Mouse (Mus musculus): Measurements from ENCODE around the gene Ndufs1. TPM values are rescaled to one million over a fixed set of nuclear protein-coding genes. Genes with fewer than 3 reads are reported as not detected.

The Ndufs1 gene
- total RNA-seq, 2 experiments from 2014 or later: 155 to 160 TPM

Small RNA genes within 50 kb of the gene (microRNA-seq; reads per million reads assigned to microRNA genes)
- 0 reads per million in 2 experiments for gene Gm24557
- gene Gm27512: 0 reads per million in 2 experiments

Other genes starting within 250 kb of the Ndufs1 start
- 10 to 100 TPM; 23.6 to 30.6 TPM for gene Ino80d, start 62.2 kb downstream of the Ndufs1 start, total RNA-seq (2021)
- 100 to 1,000 TPM; 331 to 395 TPM for gene Eef1b2, start within 50 bp of the Ndufs1 start, total RNA-seq (2021)
- under 1 TPM; 0.38 to 0.52 TPM for gene Gpr1, start 37.7 kb upstream of the Ndufs1 start, total RNA-seq (2021)
- gene Zdbf2, start 96.4 kb upstream of the Ndufs1 start, total RNA-seq (2021): 10 to 100 TPM; 16.4 to 20.8 TPM